Mouse (Mus musculus): ENCODE data around the gene Rcc1l. TPM values are rescaled to one million over a fixed set of nuclear protein-coding genes. Genes with fewer than 3 reads are reported as not detected.

The Rcc1l gene
- polyA plus RNA-seq, 1 experiment = 12.5 TPM

DNA sequence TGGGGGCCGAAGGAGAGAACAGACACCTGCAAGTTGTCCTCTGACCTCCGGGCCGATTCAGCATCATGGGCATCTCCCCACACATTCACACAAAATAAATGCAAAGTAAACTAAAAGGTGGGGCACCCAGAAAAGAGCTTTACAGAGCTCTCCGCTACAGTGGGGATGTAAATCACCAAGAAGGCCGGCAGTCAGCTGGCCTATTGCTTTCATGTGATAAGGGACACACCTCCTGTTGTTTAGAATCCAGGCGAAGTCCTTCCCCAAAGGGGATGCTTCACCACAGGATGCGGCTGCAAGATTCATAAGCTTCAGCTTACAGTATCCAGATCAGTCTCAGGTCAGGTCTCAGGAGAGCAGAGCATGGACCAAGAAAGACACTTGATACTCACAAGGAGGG, 2.0 kb upstream of the Rcc1l start:
- DNase-seq = no peak
- TF ChIP-seq CTCF (IDR thresholded peaks at IDR 0.05; ENCODE audit: insufficient read depth, low read length) (no peak), POLR2A (IDR thresholded peaks at IDR 0.05; ENCODE audit: borderline replicate concordance, extremely low read depth, low read depth, low read length) (no peak)
- Histone ChIP-seq H3K4me1 (ENCODE audit: control insufficient read depth, insufficient read depth, low read length) (peaks cover 4% of the 10 kb centered on the region; the same call in 1 of the 2 replicates), H3K4me3 (replicated peaks; ENCODE audit: extremely low read depth, low read depth, low read length) (no peak overlapping the region)
- WGBS = 61% methylated on average over 7 of the region's 7 CpGs

DNA sequence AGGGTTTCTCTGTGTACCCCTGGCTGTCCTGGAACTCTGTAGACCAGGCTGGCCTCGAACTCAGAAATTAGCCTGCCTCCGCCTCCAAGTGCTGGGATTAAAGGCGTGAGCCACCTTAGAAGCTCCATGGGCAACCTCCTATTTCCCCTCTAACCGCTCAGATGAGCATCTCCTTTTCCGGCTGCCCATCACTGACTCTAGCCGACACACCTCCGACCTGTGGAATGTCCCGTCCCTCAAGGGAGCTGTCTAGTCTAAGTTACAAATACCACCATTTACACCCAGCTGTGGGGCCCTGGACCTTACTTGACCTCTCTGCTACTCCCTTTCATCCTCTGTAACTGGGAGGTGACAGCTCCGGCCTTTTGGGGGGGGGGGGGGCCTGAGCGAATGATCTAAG, 878 bp downstream of the Rcc1l start:
- H3K4me3 ChIP-seq (replicated peaks; ENCODE audit: extremely low read depth, low read depth, low read length) = peak overlapping the region; percentile 68
- no peak for TF ChIP-seq CTCF (IDR thresholded peaks at IDR 0.05; ENCODE audit: insufficient read depth, low read length)
- no peak for TF ChIP-seq POLR2A (IDR thresholded peaks at IDR 0.05; ENCODE audit: borderline replicate concordance, extremely low read depth, low read depth, low read length)
- no peaks in the 10 kb centered on the region; the same call in 1 of the 2 replicates for H3K4me1 ChIP-seq (ENCODE audit: control insufficient read depth, insufficient read depth, low read length)
- WGBS = 9% methylated on average over 10 of the region's 10 CpGs
- DNase-seq = no peak

DNA sequence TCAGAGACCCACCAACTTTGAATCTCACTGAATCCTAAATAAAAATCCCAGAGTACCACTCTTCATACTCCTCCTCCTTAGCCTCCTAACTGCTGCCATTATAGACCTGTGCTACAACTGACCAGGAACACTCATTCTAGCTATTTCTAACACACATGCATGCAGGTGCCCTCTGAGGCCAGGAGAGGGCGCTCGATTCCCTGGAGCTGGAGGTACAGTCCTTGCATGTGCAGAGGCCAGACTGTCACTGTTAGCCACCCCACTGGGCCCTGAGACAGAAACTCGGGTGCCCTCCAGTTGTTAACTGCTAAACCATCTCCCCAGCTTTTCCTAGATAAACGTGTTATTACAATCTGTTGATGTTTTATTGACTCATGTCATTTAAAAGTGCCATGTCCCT, 3.4 kb downstream of the Rcc1l start:
- TF ChIP-seq CTCF (IDR thresholded peaks at IDR 0.05; ENCODE audit: insufficient read depth, low read length) (peak; percentile 63), POLR2A (IDR thresholded peaks at IDR 0.05; ENCODE audit: borderline replicate concordance, extremely low read depth, low read depth, low read length) (no peak)
- no peaks in the 10 kb centered on the region; the same call in 1 of the 2 replicates for H3K4me1 ChIP-seq (ENCODE audit: control insufficient read depth, insufficient read depth, low read length)
- peak; percentile 20 for DNase-seq
- 44% methylated on average over 4 of the region's 4 CpGs for WGBS
- no peak overlapping the region for H3K4me3 ChIP-seq (replicated peaks; ENCODE audit: extremely low read depth, low read depth, low read length)

DNA sequence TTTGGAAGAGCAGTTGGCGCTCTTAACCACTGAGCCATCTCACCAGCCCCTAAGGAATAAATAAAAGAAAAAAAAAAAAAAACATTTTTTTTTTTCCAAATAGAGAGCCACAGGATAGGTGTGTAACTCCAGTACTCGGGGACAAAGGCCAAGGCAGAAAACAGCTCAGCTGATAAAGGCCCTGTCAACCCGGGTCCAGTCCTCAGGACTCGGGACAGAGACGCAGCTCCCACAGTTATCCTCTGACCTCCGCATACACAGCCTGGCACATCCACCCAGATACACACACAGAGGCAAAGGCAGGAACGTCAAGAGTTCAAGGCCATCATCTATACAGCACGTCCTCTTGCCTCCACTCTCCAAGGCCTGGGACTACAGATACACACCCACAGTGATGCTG, 6.4 kb downstream of the Rcc1l start:
- no peak for TF ChIP-seq POLR2A (IDR thresholded peaks at IDR 0.05; ENCODE audit: borderline replicate concordance, extremely low read depth, low read depth, low read length)
- TF ChIP-seq CTCF (IDR thresholded peaks at IDR 0.05; ENCODE audit: insufficient read depth, low read length) = no peak
- no peak for DNase-seq
- no peaks in the 10 kb centered on the region for H3K4me1 ChIP-seq (ENCODE audit: control insufficient read depth, insufficient read depth, low read length)
- 96% methylated on average over 8 of the region's 8 CpGs for WGBS
- H3K4me3 ChIP-seq (replicated peaks; ENCODE audit: extremely low read depth, low read depth, low read length) = no peak overlapping the region

DNA sequence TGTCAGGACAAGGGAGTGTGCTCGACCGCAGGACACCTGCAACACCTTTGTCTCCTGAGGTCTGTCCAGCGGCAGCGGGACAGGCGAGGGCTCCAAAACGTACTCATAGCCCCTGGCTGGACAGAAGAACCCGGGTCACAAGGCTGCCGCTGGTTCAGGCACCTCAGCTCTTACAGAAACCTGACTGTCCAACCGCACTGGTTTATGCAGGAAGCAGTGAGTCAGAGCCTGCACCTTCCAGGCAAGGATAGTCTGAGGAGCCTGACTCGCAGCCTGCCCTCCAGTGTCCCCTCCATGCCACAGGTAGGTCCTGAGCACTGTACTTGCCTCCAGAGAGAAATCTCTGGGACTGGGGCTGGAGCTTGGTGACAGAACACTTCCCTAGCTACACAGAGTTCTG, 7.3 kb downstream of the Rcc1l start:
- TF ChIP-seq POLR2A (IDR thresholded peaks at IDR 0.05; ENCODE audit: borderline replicate concordance, extremely low read depth, low read depth, low read length) = no peak
- DNase-seq = no peak
- Histone ChIP-seq H3K4me1 (ENCODE audit: control insufficient read depth, insufficient read depth, low read length) (no peaks in the 10 kb centered on the region), H3K4me3 (replicated peaks; ENCODE audit: extremely low read depth, low read depth, low read length) (no peak overlapping the region)
- 93% methylated on average over 10 of the region's 10 CpGs for WGBS

DNA sequence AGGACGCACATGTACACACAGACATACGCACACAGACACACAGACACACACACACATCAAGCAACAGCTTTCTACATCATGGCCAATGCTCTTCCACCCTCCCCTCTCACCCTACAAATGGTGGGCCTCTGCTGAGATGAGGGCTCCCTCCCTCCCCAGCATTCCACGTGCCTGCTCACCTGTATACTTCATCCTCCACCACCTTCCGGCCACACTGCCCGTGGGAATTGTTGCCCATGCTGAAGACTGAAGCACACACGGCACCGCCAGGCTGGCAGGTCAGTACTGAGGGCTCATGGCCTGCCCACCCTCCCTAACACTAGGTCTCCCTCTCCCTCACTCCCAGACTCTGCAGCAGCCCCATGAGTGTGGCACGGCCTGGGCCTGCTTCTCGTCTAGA, 8.5 kb downstream of the Rcc1l start:
- TF ChIP-seq POLR2A (IDR thresholded peaks at IDR 0.05; ENCODE audit: borderline replicate concordance, extremely low read depth, low read depth, low read length) = no peak
- no peak for TF ChIP-seq CTCF (IDR thresholded peaks at IDR 0.05; ENCODE audit: insufficient read depth, low read length)
- DNase-seq = no peak
- WGBS = 90% methylated on average over 9 of the region's 9 CpGs
- H3K4me3 ChIP-seq (replicated peaks; ENCODE audit: extremely low read depth, low read depth, low read length) = no peak overlapping the region
- H3K4me1 ChIP-seq (ENCODE audit: control insufficient read depth, insufficient read depth, low read length) = no peaks in the 10 kb centered on the region

DNA sequence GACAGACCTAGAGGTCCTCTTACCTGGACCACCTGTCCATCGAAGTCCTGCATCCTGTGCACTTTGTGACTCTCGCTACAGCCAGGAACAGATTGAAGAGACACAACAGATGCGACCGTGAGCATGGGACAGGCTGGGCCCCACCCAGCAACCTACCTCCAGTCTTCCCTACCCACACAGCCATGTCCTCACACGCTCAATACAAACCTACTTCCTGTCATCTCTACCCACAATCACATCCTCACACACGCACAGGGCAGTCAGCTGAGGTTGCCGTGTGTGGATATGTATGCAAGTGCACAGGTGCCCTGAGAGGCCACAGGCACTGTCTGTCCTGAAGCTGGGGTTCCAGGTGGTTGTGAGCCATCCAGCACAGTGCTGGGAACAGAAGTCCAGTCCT, 9.9 kb downstream of the Rcc1l start:
- Histone ChIP-seq H3K4me1 (ENCODE audit: control insufficient read depth, insufficient read depth, low read length) (no peaks in the 10 kb centered on the region), H3K4me3 (replicated peaks; ENCODE audit: extremely low read depth, low read depth, low read length) (no peak overlapping the region)
- WGBS = 81% methylated on average over 7 of the region's 7 CpGs
- DNase-seq = no peak
- TF ChIP-seq POLR2A (IDR thresholded peaks at IDR 0.05; ENCODE audit: borderline replicate concordance, extremely low read depth, low read depth, low read length) (no peak), CTCF (IDR thresholded peaks at IDR 0.05; ENCODE audit: insufficient read depth, low read length) (no peak)

DNA sequence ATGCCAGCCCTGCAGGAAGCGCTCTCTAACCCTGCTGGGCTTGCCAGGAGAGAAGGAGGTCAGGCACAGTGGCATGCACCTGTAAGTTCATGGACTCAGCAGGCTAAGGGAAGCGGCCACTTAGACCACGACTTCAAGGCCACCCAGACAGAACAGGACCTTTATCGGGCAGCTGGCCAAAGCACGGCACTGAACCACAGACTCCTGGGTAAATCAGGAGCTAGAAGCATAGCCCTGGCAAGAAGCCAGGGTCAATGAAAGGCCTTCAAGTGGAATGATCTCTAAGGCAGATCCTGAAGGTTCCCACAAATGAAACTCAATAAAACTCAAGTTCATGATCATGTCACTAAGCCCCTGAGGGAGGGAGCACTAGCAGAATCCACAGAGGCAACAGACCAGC, 11.9 kb downstream of the Rcc1l start:
- TF ChIP-seq CTCF (IDR thresholded peaks at IDR 0.05; ENCODE audit: insufficient read depth, low read length) (no peak), POLR2A (IDR thresholded peaks at IDR 0.05; ENCODE audit: borderline replicate concordance, extremely low read depth, low read depth, low read length) (no peak)
- DNase-seq = no peak
- H3K4me3 ChIP-seq (replicated peaks; ENCODE audit: extremely low read depth, low read depth, low read length) = no peak overlapping the region
- 49% methylated on average over 5 of the region's 5 CpGs for WGBS
- no peaks in the 10 kb centered on the region for H3K4me1 ChIP-seq (ENCODE audit: control insufficient read depth, insufficient read depth, low read length)

DNA sequence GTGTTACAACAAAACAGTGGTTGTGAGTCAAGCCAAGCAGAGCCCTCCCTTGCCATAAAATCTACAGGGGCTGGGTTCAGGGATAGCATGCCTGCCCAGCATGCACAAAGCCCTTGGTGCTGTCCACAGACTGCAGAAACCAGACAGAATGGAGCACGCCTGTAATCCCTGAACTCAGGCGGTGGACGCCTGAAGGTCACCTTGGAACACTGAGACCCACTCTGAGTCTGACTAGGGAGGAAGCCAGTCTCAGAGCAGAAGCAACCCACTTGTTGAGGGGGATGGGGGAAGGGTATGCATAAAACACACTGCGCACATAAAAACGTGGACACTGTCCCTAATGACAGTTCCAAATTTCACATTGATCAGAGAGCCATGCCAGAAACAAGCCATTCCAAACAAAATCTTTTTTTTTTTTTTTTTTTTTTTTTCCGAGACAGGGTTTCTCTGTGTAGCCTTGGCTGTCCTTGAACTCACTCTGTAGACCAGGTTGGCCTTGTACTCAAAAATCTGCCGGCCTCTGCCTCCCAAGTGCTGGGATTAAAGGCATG, 20.6 kb downstream of the Rcc1l start:
- no peaks in the 10 kb centered on the region for H3K4me1 ChIP-seq (ENCODE audit: control insufficient read depth, insufficient read depth, low read length)
- H3K4me3 ChIP-seq (replicated peaks; ENCODE audit: extremely low read depth, low read depth, low read length) = no peak overlapping the region
- WGBS = 85% methylated on average over 7 of the region's 7 CpGs
- TF ChIP-seq POLR2A (IDR thresholded peaks at IDR 0.05; ENCODE audit: borderline replicate concordance, extremely low read depth, low read depth, low read length) = no peak
- TF ChIP-seq CTCF (IDR thresholded peaks at IDR 0.05; ENCODE audit: insufficient read depth, low read length) = no peak
- no peak for DNase-seq

DNA sequence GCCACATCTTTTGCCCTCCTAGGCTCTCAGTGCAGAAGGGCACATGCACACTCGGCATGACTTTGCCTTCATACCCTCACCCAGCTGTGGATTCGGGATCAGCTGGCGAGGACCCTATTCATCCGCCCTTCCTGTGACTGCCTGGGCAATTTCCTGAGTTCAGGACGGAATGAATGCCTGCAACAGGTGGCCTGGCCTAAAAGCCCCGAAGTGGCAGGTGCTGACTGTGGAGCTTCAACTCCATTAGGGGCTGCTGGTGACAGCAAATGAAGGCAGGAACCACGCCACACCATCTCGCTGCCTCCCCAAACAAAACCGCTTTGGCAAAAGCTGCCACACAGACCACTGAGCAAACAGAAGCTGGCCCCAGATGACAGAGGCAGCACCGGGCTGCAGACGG, 24.7 kb downstream of the Rcc1l start:
- Histone ChIP-seq H3K4me3 (replicated peaks; ENCODE audit: extremely low read depth, low read depth, low read length) (no peak overlapping the region), H3K4me1 (ENCODE audit: control insufficient read depth, insufficient read depth, low read length) (0 out of 2 replicates have a peak, but pooled peaks cover 2% of the 10 kb centered on the region)
- 58% methylated on average over 11 of the region's 11 CpGs for WGBS
- no peak for DNase-seq
- TF ChIP-seq POLR2A (IDR thresholded peaks at IDR 0.05; ENCODE audit: borderline replicate concordance, extremely low read depth, low read depth, low read length) (no peak), CTCF (IDR thresholded peaks at IDR 0.05; ENCODE audit: insufficient read depth, low read length) (no peak)
